Mouse (Mus musculus) brain, embryonic 14.5 days (tissue): Measurements from ENCODE around the gene Ntrk3.

Experiments
- CTCF ChIP-seq: fragments of 200-500 bp; IDR thresholded peaks from 2 replicates; pipeline ENCODE4 v1.5.1; 2012; ENCODE audit warnings: inconsistent platforms, mild to moderate bottlenecking, moderate library complexity, borderline replicate concordance; ENCODE audit not compliant: insufficient read depth, insufficient read length; ENCODE audit errors: extremely low read depth
- POLR2A ChIP-seq: fragments of 200-500 bp; IDR thresholded peaks from 2 replicates; pipeline ENCODE4 v1.6.1; 2012; ENCODE audit warnings: mild to moderate bottlenecking, inconsistent platforms, borderline replicate concordance; ENCODE audit not compliant: poor library complexity, insufficient read depth, insufficient read length, severe bottlenecking; ENCODE audit errors: extremely low read depth

- TF ChIP-seq POLR2A (no peak), CTCF (no peak)
Measured at GRCm38 (mm10) chr7:78555532-78555931, 182.3 kb downstream of the Ntrk3 start.
